Mouse (Mus musculus) cerebellum, adult 11-12 months (tissue): Measurements from ENCODE around the gene Umps.

ENCODE experiments used
- DNase-seq: peaks from one replicate; pipeline ENCODE4 v3.0.0; 2022

The Umps gene

DNA sequence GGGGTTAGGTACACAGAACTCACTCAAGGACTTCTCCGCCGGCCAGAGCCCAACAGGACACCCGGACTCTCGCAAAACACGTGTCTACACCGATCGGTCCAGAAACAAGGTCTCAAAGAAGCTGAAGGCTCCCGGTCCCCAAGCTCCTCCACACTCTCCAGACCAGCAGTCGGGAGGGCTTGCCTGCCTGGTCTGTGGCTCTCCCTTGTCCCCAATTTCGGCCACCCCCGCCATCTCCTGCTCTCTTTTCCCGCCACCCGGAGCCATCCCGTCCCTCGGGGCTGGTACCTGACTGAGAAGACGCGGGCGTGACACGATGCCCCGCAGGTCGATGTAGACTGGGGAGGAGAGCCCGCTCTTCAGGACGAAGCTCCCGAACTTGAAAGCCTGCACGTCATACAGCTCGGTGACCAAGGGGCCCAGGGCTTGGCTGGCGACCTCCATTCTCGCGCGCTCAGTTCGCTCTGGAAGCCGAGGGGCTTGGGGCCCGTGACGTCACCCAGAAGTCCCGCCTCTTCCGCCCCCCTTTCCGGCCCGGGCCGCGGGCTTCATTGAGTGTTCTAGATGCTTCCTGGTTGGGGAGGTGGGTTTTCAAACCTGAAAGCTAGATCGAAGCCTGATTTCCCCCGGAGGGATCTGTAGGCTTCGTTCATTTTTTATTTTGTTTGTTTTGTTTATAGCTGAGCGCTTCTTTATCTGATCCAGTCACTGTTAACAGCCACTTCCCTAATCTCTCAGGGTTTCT is at the start of gene Umps:
Gene Umps (minus strand): TSS at position 501 of the 745 bp plus-strand sequence.
- DNase-seq = peak; percentile 79

DNA sequence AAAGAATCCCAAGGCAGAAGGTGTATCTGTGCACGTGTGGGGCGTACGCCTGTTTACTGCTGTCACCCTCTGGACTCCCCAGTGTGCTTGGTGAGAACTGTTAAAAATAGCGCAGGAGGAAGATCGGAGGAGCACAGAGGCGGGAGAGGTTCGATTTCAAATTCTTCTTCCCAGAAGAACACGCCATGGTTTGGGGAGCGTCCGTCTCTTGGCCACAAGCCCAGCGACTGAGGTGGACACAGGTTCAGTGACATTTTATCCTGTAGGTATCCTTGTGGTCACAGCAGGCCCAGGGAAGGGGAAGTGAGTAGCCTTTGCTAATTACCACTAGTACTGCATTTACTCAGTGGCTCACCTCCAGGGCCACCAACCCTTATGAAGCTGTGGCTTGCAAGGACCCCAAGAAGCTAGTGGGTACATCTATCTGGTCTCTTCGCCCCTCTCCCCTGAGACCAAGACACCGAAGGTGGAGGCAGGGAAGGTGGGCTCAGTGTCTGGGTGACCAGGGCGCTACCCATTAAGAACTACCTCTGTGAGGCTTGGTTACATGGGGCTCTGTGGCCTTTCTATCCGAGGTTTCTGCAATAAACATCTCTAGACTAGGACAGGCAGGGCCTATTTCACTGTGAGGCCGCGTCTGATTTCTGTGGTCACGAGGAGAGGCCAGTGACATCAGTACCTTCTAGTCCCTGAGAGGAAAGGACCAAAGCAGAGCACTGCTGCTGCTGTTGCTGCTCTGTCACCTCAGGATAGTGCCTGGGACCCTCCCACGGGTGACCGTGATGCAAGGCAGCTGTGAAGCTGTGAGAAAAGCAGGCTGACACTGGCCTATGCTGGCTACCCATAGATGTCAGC is 45.4 kb upstream of the Umps start:
- DNase-seq = no peak

GRCm38 (mm10) chr16:34009567-34009966 is 42.7 kb upstream of the Umps start:
- DNase-seq = no peak

DNA sequence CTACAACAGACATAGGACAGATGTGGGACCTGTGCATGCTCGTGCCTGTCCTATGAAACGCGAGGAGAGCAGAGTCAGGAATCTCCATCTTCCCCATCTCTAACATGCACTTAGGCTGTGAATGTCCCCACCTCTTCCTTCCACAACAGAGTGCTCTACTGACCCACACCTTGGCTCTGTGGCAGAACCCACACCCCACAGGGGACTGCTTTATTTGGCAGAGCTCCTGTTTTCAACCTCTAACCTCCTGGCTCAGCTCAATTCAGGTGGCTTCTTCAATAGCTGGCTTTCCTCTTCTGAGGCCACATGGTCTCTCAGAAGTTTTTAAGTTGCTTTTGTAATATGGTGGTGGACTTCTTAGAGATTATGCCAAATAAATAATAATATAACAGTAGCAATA is 39.1 kb upstream of the Umps start:
- DNase-seq = no peak

DNA sequence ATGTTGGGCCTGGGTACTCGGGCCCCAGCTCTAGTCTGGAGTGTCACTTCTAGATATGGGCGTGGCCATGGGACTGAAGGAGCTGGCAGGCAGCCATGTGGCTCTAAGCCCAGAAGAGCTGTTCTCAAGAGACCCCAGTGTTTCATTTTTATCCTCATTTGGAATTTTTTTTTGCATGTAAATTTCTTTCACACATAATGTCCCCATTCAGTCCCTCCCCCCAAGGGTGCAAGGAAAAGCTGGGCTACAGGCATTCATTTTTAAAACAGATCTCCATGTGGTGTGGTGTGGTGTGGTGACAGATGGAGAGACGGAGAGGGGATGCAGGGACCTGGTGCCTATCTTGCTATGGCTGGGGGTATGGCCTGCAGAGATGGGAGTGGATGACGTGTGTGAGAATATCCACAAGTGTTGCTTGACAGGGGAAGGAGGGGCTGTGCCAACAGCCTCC is 37.3 kb upstream of the Umps start:
- no peak for DNase-seq

DNA sequence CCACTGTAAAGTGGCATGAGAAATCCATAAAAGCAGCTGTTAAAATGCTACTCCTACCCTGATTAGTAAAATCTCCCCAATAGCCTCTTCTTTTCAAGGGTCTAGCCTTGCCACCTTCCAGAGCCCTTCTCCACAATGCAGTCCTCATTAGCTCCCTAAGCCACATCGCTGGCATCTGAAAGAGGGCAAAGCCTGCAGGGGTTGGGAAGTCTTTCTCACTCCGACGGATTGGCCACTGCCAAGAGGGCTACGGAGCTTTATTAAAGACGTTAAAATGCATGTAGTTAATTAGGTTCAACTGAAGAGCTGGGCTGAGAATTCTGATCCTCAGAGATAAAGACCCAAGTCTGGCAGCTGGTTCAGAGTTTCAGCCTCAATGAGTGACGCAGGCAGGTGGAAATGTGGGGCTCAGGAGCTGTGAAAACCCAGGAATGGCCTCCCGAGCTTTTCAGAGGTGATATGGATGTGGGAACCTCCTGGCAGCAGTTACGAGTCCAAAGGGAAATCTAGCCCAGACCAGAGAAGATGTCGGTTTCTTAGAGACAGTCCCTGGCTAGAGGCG is 36.8 kb upstream of the Umps start:
- DNase-seq = no peak

DNA sequence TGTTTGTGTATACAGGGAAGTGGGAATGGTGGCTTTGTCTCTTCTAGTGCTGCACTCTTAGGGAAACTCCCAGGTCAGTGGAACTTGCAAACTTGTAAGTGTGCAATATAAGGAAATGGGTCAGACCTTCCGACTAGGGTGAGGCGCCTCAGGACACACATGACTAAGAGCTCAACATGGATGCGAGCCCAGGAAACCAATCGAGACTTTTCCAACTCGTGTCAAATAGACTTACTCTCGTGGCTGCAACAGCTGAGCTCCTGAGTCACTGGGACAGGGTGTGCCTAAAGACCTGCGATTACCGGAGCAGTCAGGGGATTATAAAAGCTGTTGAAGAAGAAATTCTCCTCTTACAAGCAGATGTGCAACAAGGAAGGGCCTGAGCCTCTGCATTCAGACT is 33.9 kb upstream of the Umps start:
- DNase-seq = no peak

DNA sequence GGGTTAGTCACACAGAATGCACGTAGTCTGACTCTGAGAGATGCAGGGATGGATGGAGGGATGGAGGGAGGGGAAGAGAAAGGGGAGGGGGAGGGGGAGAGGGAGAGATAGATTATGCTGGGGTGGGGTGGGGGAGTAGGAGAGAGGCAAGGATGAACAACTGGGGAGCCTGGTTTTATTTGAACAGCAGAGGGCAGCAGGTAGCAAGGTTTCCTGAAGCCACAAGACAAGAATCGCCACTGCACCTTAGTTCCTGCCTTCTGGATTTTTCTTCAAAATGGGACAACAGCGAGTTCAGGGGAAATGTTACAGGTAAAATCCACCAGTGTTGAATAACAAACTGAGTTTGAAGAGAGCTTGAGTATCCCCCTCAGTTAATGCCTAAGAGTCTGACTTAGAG is 32.5 kb upstream of the Umps start:
- DNase-seq = no peak

DNA sequence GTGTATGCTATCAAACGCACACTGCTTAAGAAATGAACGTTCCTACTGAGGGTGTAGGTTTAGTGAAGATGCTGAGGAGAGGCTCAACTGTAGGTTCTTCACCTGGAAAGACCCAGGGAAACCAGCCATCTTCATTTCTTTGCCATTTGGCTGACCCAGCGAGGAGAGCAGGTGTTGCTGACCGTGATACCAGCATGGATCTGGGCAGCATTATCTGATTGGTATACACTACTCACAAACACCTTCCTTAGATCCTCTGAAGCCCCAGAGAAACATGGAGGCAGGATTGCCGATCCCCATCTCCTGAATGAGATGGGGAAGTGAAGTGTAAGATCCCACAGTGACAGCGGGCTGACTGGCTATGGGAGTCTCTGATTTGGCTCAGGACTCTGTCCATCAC is 31.2 kb upstream of the Umps start:
- peak; percentile 45 for DNase-seq

DNA sequence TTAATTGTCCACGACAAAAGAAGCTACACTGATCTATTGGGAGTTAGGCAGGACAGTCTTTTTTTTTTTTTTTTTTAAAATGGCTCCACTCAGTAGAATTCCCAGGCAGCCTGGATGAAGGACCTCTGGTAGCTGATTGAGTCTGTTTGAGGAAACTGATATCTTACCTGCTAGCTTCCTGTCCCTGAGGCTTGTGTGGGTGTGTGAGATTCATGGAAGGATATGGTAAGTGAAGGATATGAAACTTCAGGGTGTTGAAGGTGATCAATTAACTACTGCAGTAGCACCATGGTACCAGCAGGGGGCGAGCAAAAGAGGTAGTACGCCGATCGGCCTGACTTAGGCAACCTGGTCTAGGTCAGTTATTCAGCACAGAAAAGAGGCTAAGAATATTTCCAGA is 29.2 kb upstream of the Umps start:
- DNase-seq = no peak

DNA sequence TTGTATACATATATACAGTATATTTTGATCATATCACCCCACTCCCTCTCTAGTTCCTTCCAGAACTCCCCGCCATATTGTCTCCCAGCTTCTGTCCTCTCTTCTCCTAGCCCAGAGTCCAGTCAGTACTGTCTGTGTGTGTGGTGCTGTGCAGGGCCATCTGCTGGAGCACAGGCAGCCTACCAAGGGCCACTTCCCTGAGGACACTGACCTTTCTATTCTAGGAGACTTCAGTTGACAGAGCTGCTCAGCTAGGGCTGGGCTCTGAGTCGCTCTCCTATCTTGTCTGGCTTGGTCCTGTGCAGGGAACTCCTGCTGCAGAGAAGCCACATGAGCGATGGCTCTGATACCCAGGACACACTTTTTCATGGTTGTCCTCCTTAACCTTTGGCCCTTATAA is 28.7 kb upstream of the Umps start:
- peak; percentile 38 for DNase-seq

DNA sequence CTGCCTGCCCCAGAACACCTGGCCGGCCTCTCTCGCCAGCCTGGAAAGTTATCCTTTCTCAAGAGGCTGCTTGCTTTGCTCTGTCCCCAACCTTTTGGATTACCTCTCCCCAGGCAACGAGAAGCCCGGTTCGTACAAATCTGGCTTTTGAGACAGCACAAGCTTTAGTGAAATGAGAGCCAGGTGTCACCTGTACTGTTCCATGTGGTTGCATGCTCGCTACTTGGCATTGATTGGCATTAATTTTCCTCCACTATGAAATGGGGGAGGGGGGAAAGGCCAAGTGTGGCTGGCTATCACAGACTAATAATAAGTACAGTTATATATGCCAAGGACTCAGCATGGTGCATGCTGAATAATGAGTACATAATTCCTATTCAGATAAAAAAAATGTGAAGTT is 27.5 kb upstream of the Umps start:
- no peak for DNase-seq

GRCm38 (mm10) chr16:33990712-33991111 is 23.9 kb upstream of the Umps start:
- no peak for DNase-seq

GRCm38 (mm10) chr16:33989106-33989505 is 22.3 kb upstream of the Umps start:
- DNase-seq = no peak

DNA sequence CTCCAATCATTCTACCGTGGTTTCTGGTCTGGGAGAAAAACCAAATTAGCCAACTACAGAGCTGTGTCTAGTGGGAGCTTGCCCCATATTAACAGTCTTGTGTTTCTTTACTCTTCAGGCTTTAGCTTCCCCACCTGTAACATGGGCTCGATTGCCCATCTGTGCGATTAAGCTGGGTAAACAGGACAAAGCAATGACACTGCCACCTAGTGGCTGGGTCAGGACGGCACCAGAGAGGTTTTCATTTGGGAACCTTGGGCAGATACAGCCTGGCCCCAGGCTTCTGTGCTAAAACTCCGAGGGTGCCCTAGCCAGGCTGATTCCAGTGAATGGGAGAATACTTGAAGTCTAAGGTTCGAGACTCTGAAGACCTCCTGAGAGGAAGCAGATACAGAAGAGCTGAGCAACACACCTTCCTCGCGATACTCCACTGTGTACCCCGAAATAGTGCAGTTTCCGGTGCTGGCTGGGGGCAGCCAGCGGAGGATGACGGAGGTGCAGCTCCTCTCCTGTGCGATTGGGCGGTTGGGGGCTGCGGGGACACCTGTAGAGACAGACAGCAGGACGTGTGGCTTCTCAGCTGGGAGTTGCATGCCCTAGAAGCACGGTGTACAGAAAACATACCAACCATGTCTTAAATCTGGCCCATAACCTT is 21.6 kb upstream of the Umps start:
- no peak for DNase-seq

DNA sequence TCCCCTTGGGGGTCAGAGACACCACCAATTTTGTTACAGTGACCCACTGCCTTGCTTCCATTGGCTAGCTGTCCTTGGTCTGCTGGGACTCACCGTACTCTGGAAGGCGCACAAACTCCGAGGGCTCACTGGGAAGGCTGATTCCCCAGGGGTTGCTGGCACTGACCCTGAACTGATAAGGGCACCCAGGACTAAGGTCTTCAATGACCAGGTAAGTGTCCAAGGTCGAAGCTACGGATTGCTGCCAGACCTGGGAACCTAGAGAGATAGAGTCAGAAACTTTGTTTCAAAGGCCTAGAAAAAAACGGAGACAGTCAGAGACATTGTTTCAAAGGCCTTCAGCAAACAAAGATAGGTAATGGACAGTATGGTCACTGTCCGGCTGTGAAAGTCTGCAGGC is 20.2 kb upstream of the Umps start:
- DNase-seq = no peak

DNA sequence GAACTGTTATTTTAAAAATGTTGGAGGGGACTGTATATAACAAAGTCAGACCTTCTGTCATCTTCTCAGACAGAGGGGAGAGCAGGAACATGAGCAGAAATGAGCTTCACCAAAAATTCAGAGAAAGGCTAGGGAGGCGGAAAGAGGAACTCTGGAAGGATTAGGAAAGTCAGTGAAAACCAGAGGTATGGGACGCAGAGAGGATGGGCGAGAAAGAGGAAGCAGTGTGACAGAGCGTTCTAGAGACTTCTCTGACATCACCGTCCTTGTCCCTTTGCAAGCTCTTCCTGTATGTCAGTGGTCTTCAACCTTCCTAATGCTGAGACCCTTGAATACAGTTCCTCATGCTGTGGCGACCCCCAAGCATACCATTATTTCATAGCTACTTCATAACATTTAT is 18.5 kb upstream of the Umps start:
- no peak for DNase-seq

DNA sequence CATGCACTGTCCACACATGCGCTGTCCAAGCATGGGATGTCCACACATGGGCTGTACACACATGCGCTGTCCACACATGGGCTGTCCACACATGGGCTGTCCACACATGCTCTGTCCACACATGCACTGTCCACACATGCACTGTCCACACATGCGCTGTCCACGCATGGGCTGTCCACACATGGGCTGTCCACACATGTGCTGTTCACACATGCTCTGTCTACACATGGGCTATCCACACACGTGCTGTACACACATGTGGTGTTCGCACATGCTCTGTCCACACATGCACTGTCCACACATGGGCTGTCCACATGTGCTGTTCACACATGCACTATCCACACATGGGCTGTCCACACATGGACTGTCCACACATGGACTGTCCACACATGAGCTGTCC is 16.9 kb upstream of the Umps start:
- DNase-seq = no peak

DNA sequence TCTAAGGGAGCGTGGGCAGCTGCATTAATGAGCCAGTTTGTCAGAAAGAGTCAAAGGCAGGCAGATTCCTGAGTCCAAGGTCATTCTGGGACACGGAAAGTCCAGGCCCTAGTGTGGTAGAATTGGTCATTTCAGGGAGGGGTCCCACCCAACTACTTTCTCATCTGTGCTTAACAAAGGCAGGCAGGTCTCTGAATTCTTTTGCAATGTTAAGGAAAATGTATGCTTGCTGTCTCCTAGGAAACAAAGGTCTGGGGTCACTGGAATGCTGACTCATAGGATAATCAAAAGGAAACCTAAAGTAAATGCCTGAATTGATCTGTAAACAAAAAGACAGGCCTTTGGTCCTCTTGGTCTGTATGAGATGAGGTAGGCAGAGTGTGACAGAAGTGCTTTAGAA is 13.0 kb upstream of the Umps start:
- no peak for DNase-seq

DNA sequence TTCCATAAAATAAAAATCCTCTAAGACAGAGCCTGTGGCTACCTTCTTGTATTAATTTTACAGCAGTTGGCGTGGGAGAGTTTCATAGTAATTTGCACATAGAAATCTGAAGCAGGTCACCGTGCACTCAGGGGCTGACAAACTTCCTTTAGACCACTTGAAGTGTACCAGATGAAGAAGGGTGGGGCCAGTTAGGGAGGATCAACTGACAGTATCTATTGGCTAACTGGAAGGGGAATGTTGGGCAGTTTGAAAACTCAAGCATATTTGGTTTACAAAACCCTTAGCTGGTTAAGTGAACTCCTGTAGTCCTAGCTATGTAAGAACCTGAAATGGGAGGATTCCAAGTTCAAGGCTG is 424 bp upstream of the Umps start:
- DNase-seq = no peak

DNA sequence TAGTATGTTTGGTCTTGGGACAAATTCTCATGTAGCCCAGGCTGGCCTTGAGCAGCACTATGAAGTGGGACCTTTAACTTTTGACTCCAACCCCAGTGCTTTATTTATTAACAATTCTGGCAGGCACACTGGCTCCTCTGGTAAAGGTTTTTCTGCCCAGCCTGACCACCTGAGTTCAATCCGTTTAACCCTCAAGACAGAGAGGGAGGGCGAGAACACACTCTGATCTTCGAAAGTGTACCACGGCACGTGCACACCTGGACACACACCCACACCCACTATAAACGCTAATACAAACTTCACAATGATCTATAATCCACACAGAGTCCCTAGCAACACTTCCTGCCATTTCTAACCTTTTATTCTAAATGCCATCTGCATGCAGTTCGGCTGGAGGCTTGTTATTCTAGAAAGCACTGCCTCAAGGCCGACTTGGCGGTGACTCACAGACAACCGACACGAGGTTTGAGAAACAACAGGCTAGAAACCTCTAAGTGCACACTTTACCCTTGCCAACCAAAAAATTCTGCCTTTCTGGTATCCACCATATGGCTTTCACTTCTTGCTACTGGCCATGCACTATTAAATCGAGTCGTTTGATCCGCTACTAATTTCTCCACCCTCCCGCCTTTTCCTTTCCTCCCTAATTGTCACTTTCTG is 830 bp downstream of the Umps start:
- DNase-seq = no peak

DNA sequence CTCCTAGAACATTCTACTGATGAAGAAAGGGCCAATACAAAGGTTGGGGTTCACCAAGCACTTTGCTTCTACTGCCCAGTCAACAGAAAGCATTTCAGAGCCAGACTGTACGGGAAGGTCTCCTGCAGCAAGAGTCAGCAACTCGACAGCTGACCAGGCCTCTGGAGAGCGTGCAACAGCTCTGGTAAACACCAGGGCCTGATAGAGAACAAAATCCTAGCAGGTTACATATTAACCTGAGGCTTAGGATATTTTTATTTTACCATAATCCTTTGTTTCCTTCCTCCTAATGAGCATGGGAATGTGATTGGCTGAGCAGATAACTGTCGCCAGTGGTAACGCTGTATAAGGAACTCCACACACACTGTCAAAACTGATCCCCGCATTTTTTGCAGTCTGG is 3.3 kb downstream of the Umps start:
- DNase-seq = no peak

DNA sequence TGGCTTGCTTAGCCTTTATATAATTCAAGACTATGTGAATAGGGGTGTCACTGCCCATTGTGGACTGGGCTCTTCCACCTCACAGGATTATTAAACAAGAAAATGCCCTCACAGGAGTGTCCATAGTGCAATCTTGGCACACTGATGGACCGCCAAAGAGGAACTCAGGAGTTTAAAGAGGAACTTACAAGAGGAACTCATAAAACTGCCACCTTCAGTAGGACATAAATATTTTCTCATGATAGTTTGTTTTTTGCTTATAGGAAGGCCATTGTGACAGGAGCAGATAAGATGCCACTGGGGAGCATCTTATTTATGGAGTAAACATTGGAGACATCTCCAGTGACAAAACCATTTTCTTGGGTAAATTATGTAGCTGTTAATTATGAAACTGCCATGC is 12.0 kb downstream of the Umps start:
- no peak for DNase-seq
